ENCODE assay signal across 20 mouse cellular contexts in the genomic region with DNA sequence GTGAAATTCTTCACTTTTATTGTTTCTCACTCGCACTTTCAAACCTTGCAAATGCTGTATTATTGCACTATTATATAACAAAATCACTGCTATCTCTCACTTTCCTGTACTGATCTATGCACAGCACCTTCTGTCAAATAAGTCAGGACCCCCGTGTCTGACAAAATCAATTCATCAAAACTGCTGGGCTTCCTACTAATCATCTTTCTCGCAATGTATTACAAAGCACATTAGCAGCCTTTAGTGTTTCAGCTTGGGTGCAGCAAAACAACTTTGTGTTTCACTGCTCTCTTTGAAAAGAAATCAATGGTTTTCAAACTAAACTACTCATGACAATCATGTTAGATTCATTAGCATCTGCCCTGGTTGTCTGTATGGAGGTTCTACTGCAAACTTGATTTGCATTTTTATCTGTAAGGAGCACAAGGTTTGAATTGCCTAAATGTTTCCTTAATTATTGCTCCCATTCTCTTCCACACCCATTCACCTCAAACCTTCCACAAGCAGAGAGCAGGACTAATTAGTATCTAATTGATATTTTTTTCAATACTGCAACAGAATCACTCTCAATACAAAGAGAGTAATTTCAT.
DNase-seq lines count a peak whose midpoint lies in the region; ATAC-seq and TF ChIP-seq lines count a peak whose summit lies in the region.
"Had no signal": no experiment of that assay in that cellular context is flagged by ENCODE, and none has a peak within 500 bp of the region (broad histone marks: within the 10 kb centered on the region; RNA-seq: fewer than 3 reads in every experiment).

No protein-coding gene starts in this region.

- DNase-seq in frontal cortex, postnatal 10 days (ENCODE audit: low spot score in 2 of 2): no peak
- no peak for DNase-seq in forebrain, postnatal 0 days
- no peak for DNase-seq in spleen, adult 12 weeks (ENCODE audit: low spot score)
- no peak for DNase-seq in cerebellum, adult 9-11 months
- DNase-seq in adrenal gland, postnatal 14 days: no peak
- DNase-seq: adrenal gland, postnatal 25 days; cerebellum, adult 2 months; cerebellum, postnatal 14 days; gastrocnemius, postnatal 14 days; heart, postnatal 36 days; kidney, adult 11 months had no signal

- no peak overlapping the region for H3K9ac ChIP-seq in forebrain, embryonic 13.5 days
- H3K9ac ChIP-seq in forebrain, postnatal 0 days: no peak overlapping the region
- H3K9ac ChIP-seq: embryonic facial prominence, embryonic 15.5 days; heart, embryonic 13.5 days; hindbrain, embryonic 12.5 days had no signal

- H3K9me3 ChIP-seq in forebrain, embryonic 13.5 days (replicated peaks): no peaks in the 10 kb centered on the region
- H3K9me3 ChIP-seq in forebrain, postnatal 0 days (ENCODE audit: low read length): no peaks in the 10 kb centered on the region
- H3K9me3 ChIP-seq: embryonic facial prominence, embryonic 15.5 days; heart, embryonic 13.5 days; hindbrain, embryonic 12.5 days had no signal

- no peak overlapping the region for H3K4me3 ChIP-seq in forebrain, embryonic 13.5 days
- no peak overlapping the region for H3K4me3 ChIP-seq in forebrain, postnatal 0 days (ENCODE audit: low read depth, low read length)
- H3K4me3 ChIP-seq: embryonic facial prominence, embryonic 15.5 days; erythroblast, embryonic 14.5 days; heart, embryonic 13.5 days; hindbrain, embryonic 12.5 days had no signal

- no peaks in the 10 kb centered on the region for H3K4me1 ChIP-seq in forebrain, embryonic 13.5 days
- H3K4me1 ChIP-seq in forebrain, postnatal 0 days (ENCODE audit: insufficient read depth): no peaks in the 10 kb centered on the region
- H3K4me1 ChIP-seq: embryonic facial prominence, embryonic 15.5 days; heart, embryonic 13.5 days; hindbrain, embryonic 12.5 days had no signal

- ATAC-seq in frontal cortex, adult (ENCODE audit: low TSS enrichment): 0 out of 2 replicates have a peak, but pooled peaks have one; percentile 9
- peak; percentile 86 for ATAC-seq in forebrain, embryonic 13.5 days
- ATAC-seq in forebrain, postnatal 0 days: peak; percentile 45; the same call in 1 of the 2 replicates
- ATAC-seq: activated CD4-positive, CD25-positive, alpha-beta regulatory T cell, adult 4 months; hindbrain, postnatal 0 days; Patski had no signal

- 27% methylated on average over 3 of the region's 3 CpGs for WGBS in forebrain, embryonic 13.5 days
- 32% methylated on average over 3 of the region's 3 CpGs for WGBS in forebrain, postnatal 0 days

- no peaks in the 10 kb centered on the region for H3K36me3 ChIP-seq in forebrain, embryonic 13.5 days (ENCODE audit: poor library complexity, severe bottlenecking)
- H3K36me3 ChIP-seq in forebrain, postnatal 0 days (ENCODE audit: insufficient read depth): no peaks in the 10 kb centered on the region
- H3K36me3 ChIP-seq: embryonic facial prominence, embryonic 15.5 days; heart, embryonic 13.5 days; hindbrain, embryonic 12.5 days had no signal

- no peak overlapping the region for H3K27ac ChIP-seq in forebrain, embryonic 13.5 days
- H3K27ac ChIP-seq in forebrain, postnatal 0 days (ENCODE audit: low read depth, low read length): no peak overlapping the region
- H3K27ac ChIP-seq: embryonic facial prominence, embryonic 15.5 days; heart, embryonic 13.5 days; hindbrain, embryonic 12.5 days; hindbrain, postnatal 0 days had no signal

- no peak for TF ChIP-seq CTCF in forebrain, postnatal 0 days (IDR thresholded peaks at IDR 0.05; ENCODE audit: low read depth)

- H3K4me2 ChIP-seq in forebrain, embryonic 13.5 days: no peak overlapping the region
- no peak overlapping the region for H3K4me2 ChIP-seq in forebrain, postnatal 0 days (ENCODE audit: low read depth)
- H3K4me2 ChIP-seq: embryonic facial prominence, embryonic 15.5 days; heart, embryonic 13.5 days; hindbrain, embryonic 12.5 days had no signal

- H3K27me3 ChIP-seq in forebrain, embryonic 13.5 days: no peaks in the 10 kb centered on the region
- H3K27me3 ChIP-seq in forebrain, postnatal 0 days (ENCODE audit: insufficient read depth, low read length): no peaks in the 10 kb centered on the region
- H3K27me3 ChIP-seq: embryonic facial prominence, embryonic 15.5 days; heart, embryonic 13.5 days; hindbrain, embryonic 12.5 days; Patski had no signal

Comparison
In these comparisons a context has a peak if more than half of its experiments do, and no peak if none do; other contexts are left out.
1. ATAC-seq: peak in every context shown above with its lines; median percentile 86 in forebrain, embryonic 13.5 days; 45 in forebrain, postnatal 0 days; 9 in frontal cortex, adult.